Mouse (Mus musculus): ENCODE data around the gene Gpr39. TPM values are rescaled to one million over a fixed set of nuclear protein-coding genes. Genes with fewer than 3 reads are reported as not detected.

Gpr39 gene
- polyA plus RNA-seq, 1 experiment from 2014 or later, result 3.9 TPM

GRCm38 (mm10) chr1:125920696-125921095, 243.9 kb downstream of the Gpr39 start:
- H3K36me3 ChIP-seq, result 0 out of 2 replicates have a peak, but pooled peaks cover 8% of the 10 kb centered on the region
- 88% methylated on average over 3 of the region's 3 CpGs for WGBS
- H3K9me3 ChIP-seq, result no peaks in the 10 kb centered on the region
- no peaks in the 10 kb centered on the region for H3K27me3 ChIP-seq
- H3K27ac ChIP-seq, result no peak overlapping the region
- H3K4me3 ChIP-seq, result no peak overlapping the region
- no peak overlapping the region for H3K9ac ChIP-seq
- H3K4me1 ChIP-seq, result no peaks in the 10 kb centered on the region
- H3K4me2 ChIP-seq, result no peak overlapping the region
- no peak for ATAC-seq (ENCODE audit: borderline replicate concordance, extremely low read depth, low FRiP score, low TSS enrichment)

- no peak overlapping the region for H3K9ac ChIP-seq
- no peak overlapping the region for H3K4me3 ChIP-seq
- WGBS, result 66% methylated on average over 2 of the region's 2 CpGs
- H3K4me1 ChIP-seq, result no peaks in the 10 kb centered on the region
- H3K27ac ChIP-seq, result no peak overlapping the region
- H3K36me3 ChIP-seq, result 0 out of 2 replicates have a peak, but pooled peaks cover 8% of the 10 kb centered on the region
- no peak overlapping the region for H3K4me2 ChIP-seq
- H3K27me3 ChIP-seq, result no peaks in the 10 kb centered on the region
- H3K9me3 ChIP-seq, result no peaks in the 10 kb centered on the region
- ATAC-seq (ENCODE audit: borderline replicate concordance, extremely low read depth, low FRiP score, low TSS enrichment), result no peak
These were observed 246.3 kb downstream of the Gpr39 start for GRCm38 (mm10) chr1:125923062-125923461.

Other genes starting within 250 kb of the Gpr39 start
- 335 and 337 TPM in 2 replicates for gene Actr3, start 241.3 kb upstream of the Gpr39 start, polyA plus RNA-seq (2015; fragmentation: Nextera tagmentation; extraction: Ambion mirVana)
- gene Slc35f5, start 116.4 kb upstream of the Gpr39 start, polyA plus RNA-seq (2015; fragmentation: Nextera tagmentation; extraction: Ambion mirVana), result 49.1 and 53.0 TPM in 2 replicates
- gene Lypd1, start 236.1 kb downstream of the Gpr39 start, polyA plus RNA-seq (2015; fragmentation: Nextera tagmentation; extraction: Ambion mirVana), result 0.88 and 0.92 TPM in 2 replicates

Data from lung, embryonic 15.5 days (tissue).